Mouse (Mus musculus): Measurements from ENCODE around the gene Fam13c. TPM values are rescaled to one million over a fixed set of nuclear protein-coding genes. Genes with fewer than 3 reads are reported as not detected.

Gene Fam13c
- polyA plus RNA-seq (2015; fragmentation: Nextera tagmentation; extraction: Ambion mirVana) = 6.2 and 6.9 TPM in 2 replicates

DNA sequence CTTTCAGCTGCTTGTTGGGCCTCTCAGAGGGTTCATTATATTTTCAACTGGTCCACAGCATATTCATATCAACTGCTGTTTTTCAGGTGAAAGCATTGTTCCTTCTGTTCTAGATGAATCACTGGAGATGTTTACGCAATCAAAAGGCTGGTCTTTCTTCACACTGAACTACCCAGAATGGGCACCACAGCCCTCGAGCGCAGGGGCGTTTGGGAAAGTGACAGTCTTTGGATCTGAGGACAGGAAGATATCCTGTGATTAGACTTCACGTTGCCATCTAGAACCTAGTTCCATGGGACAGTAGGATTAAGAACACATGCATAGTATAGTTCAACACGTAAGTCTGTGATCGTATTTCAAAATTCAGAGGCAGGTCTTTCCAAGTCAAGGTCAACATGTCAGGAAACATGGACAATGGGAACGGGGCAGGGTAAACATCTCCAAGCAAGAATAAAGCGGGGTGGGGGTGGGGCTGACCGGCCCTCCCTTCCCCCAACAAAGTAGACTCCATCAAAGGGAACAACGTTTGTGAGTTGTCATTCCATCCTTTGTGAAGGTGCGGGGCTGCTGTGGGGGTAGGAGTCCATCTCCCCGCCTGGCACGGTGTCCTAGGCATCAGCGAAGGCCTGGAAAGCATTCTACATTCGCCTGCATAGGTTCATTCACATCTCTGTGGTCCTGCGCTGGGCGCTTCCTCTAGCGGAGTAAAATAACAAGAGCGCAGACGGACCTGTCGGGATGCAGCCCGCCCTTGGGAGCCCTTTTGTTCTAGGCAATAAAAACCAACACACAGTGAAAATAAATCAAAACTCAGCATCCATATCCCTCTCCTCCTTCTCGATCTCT, at the start of gene Fam13c:
Gene Fam13c, plus strand, starts transcription at position 806 of the 846 bp plus-strand sequence.
- H3K9me3 ChIP-seq (replicated peaks) = no peaks in the 10 kb centered on the region
- H3K4me3 ChIP-seq (replicated peaks) = peak within 1 kb of the TSS; percentile 78
- peaks cover 3% of the 10 kb centered on the region for H3K27me3 ChIP-seq
- ATAC-seq (replicated peaks; ENCODE audit: low FRiP score) = peak; percentile 43
- peaks cover 19% of the 10 kb centered on the region for H3K4me1 ChIP-seq
- peak within 1 kb of the TSS; percentile 81 for H3K27ac ChIP-seq
- WGBS = 12% methylated on average over 24 of the region's 24 CpGs
- peak within 1 kb of the TSS; percentile 61 for H3K9ac ChIP-seq
- peak within 1 kb of the TSS; percentile 94 for H3K4me2 ChIP-seq
- H3K36me3 ChIP-seq = no peaks in the 10 kb centered on the region

DNA sequence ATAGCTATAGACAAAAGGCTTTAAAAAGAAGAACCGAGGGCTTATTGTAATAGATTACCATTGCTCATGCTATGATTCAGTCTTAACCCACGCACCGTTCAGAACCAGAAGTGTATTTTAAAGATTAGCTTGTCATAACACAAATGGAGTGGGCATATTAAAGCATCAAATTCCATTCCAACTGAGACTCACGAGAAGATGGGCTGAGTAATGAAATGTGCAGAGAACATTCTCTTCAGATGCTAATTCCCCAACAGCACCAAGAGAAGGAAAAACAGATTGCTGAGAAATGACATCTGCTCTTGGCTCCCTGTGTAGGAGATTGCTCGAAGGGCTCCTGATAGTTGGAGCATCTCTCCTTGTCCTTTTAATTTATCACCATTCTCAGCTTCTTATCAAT, 44.4 kb upstream of the Fam13c start:
- Histone ChIP-seq H3K27me3 (no peaks in the 10 kb centered on the region), H3K4me1 (no peaks in the 10 kb centered on the region), H3K9ac (no peak overlapping the region), H3K27ac (no peak overlapping the region), H3K4me3 (replicated peaks) (no peak overlapping the region), H3K36me3 (no peaks in the 10 kb centered on the region), H3K9me3 (replicated peaks) (peaks cover 6% of the 10 kb centered on the region; the same call in 1 of the 2 replicates), H3K4me2 (no peak overlapping the region)
- no peak for ATAC-seq (replicated peaks; ENCODE audit: low FRiP score)
- WGBS = 78% methylated on average over 5 of the region's 5 CpGs

DNA sequence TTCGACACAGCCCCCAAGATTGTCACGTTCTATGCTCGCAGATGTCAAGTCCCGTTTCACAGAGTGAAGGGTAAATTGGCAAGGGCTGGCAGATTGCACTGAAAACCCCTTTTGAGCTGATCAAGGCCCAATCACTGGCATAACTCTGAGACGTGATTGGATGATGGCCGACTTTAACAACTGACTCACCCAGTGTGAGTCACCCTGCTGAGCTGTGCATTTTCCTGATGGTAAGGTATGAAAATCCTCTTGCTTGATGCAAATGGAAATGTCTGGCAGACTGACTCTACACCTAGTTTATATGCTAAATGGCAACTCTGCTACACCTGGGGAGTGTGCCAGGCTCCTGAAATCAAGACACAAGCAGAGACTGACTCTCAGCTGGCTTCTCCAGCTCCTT, 42.1 kb upstream of the Fam13c start:
- Histone ChIP-seq H3K36me3 (no peaks in the 10 kb centered on the region), H3K4me1 (no peaks in the 10 kb centered on the region), H3K27me3 (no peaks in the 10 kb centered on the region), H3K9ac (no peak overlapping the region), H3K27ac (no peak overlapping the region), H3K4me3 (replicated peaks) (no peak overlapping the region), H3K9me3 (replicated peaks) (peaks cover 6% of the 10 kb centered on the region; the same call in 1 of the 2 replicates), H3K4me2 (no peak overlapping the region)
- ATAC-seq (replicated peaks; ENCODE audit: low FRiP score) = no peak
- 90% methylated on average over 6 of the region's 6 CpGs for whole genome bisulfite sequencing

DNA sequence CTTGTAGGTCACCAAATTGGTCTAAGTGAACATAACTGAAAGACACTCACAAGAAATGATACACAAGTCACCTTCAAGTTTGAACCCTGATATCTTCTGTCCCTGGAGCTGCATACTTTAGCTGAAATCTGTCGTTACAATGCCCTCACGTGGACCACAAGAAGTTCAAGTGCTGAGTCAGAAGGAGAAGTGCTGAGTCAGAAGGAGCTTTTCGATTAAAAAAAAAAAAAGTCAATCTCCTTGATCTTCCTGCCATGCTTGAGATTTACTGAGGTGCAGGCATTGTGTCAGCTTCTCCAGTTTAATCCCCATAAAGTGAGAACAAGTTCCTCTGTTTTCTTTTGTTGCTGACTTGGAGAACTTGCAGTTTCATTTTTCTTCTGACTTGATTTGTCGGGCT, 38.3 kb upstream of the Fam13c start:
- Histone ChIP-seq H3K4me2 (no peak overlapping the region), H3K9me3 (replicated peaks) (no peaks in the 10 kb centered on the region), H3K9ac (no peak overlapping the region), H3K36me3 (no peaks in the 10 kb centered on the region), H3K4me3 (replicated peaks) (no peak overlapping the region), H3K27me3 (no peaks in the 10 kb centered on the region), H3K4me1 (no peaks in the 10 kb centered on the region), H3K27ac (no peak overlapping the region)
- 75% methylated on average over 4 of the region's 4 CpGs for WGBS
- ATAC-seq (replicated peaks; ENCODE audit: low FRiP score) = no peak

DNA sequence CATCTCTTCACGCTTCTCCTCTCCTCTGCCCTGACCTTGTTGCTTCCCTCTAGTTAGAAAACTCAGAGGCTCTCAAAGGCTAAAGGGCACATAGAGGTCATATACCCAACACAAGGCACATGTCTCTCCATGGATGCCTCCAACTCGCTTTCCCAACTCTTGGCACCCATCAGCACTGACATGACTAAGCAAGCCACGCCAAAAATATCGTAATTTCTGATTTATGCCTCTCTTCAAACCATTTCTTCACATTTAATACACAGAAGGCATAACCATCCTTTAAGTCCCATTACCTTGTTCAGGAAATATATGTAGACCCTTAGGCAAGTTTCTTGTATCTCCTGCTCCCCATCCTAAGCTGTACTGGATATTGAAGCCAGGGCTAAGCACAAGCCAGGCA, 37.6 kb upstream of the Fam13c start:
- ATAC-seq (replicated peaks; ENCODE audit: low FRiP score) = no peak
- H3K9ac ChIP-seq = no peak overlapping the region
- no peaks in the 10 kb centered on the region for H3K27me3 ChIP-seq
- 84% methylated on average over 4 of the region's 4 CpGs for WGBS
- no peak overlapping the region for H3K4me2 ChIP-seq
- H3K4me3 ChIP-seq (replicated peaks) = no peak overlapping the region
- H3K9me3 ChIP-seq (replicated peaks) = no peaks in the 10 kb centered on the region
- no peaks in the 10 kb centered on the region for H3K36me3 ChIP-seq
- H3K4me1 ChIP-seq = no peaks in the 10 kb centered on the region
- no peak overlapping the region for H3K27ac ChIP-seq

DNA sequence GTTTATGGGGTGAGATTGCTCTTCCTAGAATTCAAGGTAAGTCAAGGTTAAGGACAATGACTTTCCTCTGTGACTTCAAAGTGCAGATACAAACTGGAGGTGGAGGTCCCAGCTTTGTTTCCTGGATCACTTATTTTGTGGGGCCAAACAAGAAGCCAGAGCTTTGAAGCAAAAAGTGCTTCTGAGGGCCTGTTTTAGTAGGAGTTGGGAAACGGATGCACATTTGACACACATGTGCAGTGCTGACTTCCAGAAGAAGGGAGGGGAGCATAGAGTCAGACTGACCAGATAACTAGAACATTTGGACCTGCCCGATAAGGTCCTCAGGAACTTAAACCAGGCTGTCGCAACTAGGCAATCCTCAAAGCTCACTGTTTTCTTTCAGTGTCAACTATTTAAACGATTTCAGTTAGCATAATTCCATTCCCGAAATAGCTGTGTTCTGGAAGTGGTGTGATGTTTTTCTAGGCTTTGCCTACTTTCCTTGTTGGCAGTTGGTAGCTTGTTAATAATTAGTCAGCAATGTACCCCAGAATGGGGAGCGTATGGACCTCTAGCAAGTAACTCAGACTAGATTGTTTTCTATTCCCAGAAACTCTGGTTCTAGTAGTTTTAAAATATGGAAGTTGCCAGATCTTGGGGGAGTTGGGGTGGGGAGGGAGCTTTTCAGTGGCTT, 22.3 kb upstream of the Fam13c start:
- WGBS = 80% methylated on average over 6 of the region's 6 CpGs

DNA sequence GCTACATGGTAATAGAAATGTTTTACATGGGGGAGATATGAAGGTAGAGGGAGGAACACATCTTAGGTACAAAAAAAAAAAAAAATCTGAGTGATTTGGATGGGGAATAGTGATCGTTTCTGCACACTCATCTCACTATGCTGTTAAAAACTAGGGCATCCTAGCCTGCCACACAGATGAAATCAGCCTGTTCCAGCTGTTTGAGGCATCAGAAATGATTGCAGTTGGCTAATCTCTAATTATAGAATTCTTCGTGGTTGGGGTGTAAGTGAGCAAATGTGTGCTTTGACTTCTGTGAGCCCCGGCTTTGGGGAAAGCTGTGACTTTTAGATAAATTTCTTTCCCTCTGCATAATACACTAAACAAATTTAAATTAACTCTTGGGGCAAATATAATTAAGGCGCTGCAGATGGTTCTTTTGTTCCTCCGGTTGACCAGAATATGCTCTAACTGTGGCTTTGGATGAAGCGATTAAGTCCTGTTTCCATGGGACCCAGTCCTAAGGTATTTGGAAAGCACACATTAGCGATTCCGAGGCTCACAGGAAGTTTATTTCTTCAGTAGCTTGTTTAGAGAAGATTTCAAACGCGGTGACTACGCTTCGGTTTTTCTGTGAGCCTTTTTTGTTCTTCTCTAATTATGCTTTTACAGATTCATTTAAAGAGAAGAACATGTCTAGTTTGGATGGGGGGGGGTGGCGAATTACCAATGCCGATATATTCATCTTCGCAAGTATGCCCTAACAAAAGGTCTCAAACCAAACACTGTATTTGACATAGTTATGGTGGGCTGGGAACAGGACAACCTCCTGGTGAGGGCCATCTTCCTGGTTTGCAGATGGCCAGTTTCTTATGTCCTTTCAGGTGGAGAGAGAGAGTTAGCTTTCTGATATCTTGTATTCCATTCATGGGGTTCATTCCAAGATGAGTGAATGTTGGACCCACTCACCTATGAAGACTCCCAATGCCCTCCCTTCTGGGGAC, 20.7 kb upstream of the Fam13c start:
- Histone ChIP-seq H3K27ac (no peak overlapping the region), H3K36me3 (no peaks in the 10 kb centered on the region), H3K4me3 (replicated peaks) (no peak overlapping the region), H3K27me3 (no peaks in the 10 kb centered on the region), H3K4me2 (no peak overlapping the region), H3K4me1 (no peaks in the 10 kb centered on the region), H3K9me3 (replicated peaks) (no peaks in the 10 kb centered on the region), H3K9ac (no peak overlapping the region)
- whole genome bisulfite sequencing = 86% methylated on average over 15 of the region's 15 CpGs
- ATAC-seq (replicated peaks; ENCODE audit: low FRiP score) = no peak

More for the DNA sequence above, 22.3 kb upstream of the Fam13c start:
- H3K4me3 ChIP-seq (replicated peaks) = no peak overlapping the region
- H3K4me1 ChIP-seq = no peaks in the 10 kb centered on the region
- no peak overlapping the region for H3K4me2 ChIP-seq
- no peak overlapping the region for H3K9ac ChIP-seq
- no peak for ATAC-seq (replicated peaks; ENCODE audit: low FRiP score)
- no peak overlapping the region for H3K27ac ChIP-seq
- no peaks in the 10 kb centered on the region for H3K36me3 ChIP-seq
- H3K27me3 ChIP-seq = no peaks in the 10 kb centered on the region
- no peaks in the 10 kb centered on the region for H3K9me3 ChIP-seq (replicated peaks)

DNA sequence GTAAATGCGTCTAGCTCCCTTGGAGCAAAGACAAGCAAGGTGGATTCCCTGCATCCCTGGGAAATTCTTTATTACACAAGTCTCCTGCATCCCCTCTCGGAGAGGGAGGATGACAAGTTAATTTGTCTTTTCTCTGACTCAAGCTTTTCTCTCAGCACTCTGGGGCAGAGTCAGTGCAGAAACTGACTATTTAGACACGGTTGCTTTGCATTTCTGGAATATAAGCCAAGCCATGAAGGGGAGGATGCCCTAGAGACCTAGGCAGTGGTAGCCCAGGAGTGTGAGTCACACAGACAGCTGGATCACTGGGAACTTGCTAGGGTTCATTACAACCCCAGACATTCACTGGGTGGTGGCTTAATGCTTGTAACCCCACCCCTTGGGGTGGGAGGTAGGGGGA, 13.9 kb upstream of the Fam13c start:
- Histone ChIP-seq H3K27ac (no peak overlapping the region), H3K27me3 (no peaks in the 10 kb centered on the region), H3K4me3 (replicated peaks) (no peak overlapping the region), H3K4me1 (no peaks in the 10 kb centered on the region), H3K9me3 (replicated peaks) (no peaks in the 10 kb centered on the region), H3K36me3 (no peaks in the 10 kb centered on the region), H3K4me2 (no peak overlapping the region), H3K9ac (no peak overlapping the region)
- WGBS = 52% methylated on average over 3 of the region's 3 CpGs
- no peak for ATAC-seq (replicated peaks; ENCODE audit: low FRiP score)

DNA sequence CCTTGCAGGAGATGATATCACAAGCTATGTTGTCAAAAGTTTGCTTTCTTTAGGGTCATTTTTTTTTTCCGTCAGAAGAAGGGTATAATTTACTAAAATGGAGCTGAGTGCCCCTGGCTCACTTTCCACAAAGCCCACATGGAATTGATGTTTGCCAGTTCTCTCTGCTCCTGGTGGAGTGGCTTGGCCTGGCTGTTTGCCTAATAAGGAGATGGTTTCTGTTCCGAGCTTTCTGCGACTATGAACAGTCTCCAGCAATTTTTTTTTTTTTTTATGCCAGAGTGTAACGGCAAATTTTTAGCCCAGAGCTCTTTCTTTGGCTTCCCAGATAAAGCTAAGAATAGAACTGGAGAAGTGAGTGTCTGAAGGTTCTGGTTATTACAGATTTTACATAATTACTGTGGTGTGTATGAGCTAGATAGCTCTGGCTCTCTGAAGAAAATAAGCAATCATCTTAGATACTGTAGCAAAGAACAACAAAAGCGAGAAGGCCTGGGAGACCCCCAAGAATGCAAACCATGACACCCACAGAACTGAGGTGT, 12.1 kb upstream of the Fam13c start:
- Histone ChIP-seq H3K9ac (no peak overlapping the region), H3K9me3 (replicated peaks) (no peaks in the 10 kb centered on the region), H3K4me2 (no peak overlapping the region), H3K27me3 (no peaks in the 10 kb centered on the region), H3K27ac (no peak overlapping the region), H3K36me3 (no peaks in the 10 kb centered on the region), H3K4me1 (no peaks in the 10 kb centered on the region), H3K4me3 (replicated peaks) (no peak overlapping the region)
- no peak for ATAC-seq (replicated peaks; ENCODE audit: low FRiP score)
- WGBS = 78% methylated on average over 5 of the region's 5 CpGs

DNA sequence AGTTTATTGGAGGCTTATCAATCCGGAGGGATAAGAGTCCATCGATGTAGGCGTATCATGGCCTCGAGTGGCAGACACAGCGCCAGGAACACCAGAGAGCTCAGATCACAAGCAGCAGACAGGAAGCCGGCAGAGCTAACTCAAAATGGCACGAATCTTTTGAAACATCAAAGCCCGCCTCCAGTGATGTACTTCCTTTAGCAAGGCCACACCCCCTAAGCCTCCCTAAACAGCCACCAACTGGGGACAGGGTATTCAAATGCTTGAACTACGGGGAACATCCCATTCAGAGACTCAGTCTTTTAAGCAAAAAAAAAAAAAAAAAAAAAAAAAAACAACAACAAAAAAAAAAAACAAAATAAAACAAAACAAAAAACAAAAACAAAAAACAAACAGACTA, 10.9 kb upstream of the Fam13c start:
- Histone ChIP-seq H3K4me3 (replicated peaks) (no peak overlapping the region), H3K36me3 (no peaks in the 10 kb centered on the region), H3K27me3 (no peaks in the 10 kb centered on the region), H3K9ac (no peak overlapping the region), H3K9me3 (replicated peaks) (no peaks in the 10 kb centered on the region), H3K4me2 (no peak overlapping the region), H3K4me1 (no peaks in the 10 kb centered on the region), H3K27ac (no peak overlapping the region)
- ATAC-seq (replicated peaks; ENCODE audit: low FRiP score) = no peak
- 96% methylated on average over 9 of the region's 9 CpGs for WGBS

DNA sequence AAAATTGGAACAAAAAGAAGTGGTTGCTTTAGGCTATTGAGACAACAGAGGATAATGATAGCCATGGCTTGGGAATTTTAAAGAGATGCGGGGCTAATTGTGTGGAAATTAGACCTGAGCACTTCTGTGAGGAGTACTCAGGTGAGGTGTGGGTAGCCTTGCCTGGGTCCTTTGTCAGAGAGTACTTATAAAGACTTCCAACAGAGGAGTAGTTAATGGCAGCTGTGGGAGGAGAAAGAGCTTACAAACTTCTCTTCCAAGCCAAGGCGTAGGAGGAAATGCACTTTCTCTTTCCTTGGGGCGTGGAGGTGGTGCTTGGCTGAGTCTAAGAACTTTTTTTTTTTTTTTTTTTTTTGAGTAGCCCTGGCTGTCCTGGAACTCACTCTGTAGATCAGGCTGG, 6.9 kb upstream of the Fam13c start:
- Histone ChIP-seq H3K27me3 (no peaks in the 10 kb centered on the region), H3K9me3 (replicated peaks) (no peaks in the 10 kb centered on the region), H3K27ac (no peak overlapping the region), H3K36me3 (no peaks in the 10 kb centered on the region), H3K9ac (no peak overlapping the region), H3K4me3 (replicated peaks) (no peak overlapping the region), H3K4me2 (no peak overlapping the region), H3K4me1 (0 out of 2 replicates have a peak, but pooled peaks cover 2% of the 10 kb centered on the region)
- WGBS = 84% methylated on average over 3 of the region's 3 CpGs
- ATAC-seq (replicated peaks; ENCODE audit: low FRiP score) = no peak
